Mouse (Mus musculus): ENCODE results near the gene Zfp580. TPM values are rescaled to one million over a fixed set of nuclear protein-coding genes. Genes with fewer than 3 reads are reported as not detected.

The Zfp580 gene
- polyA plus RNA-seq, 1 experiment, result 18.1 TPM

- TF ChIP-seq POLR2A (IDR thresholded peaks at IDR 0.05; ENCODE audit: low read depth, low read length) (peak; percentile 9; the same call in 1 of the 2 replicates), CTCF (IDR thresholded peaks at IDR 0.05; ENCODE audit: borderline replicate concordance, insufficient read depth, low read length) (no peak)
- peak overlapping the region; percentile 61 for H3K4me3 ChIP-seq (ENCODE audit: insufficient read depth, low read length)
- H3K27ac ChIP-seq (ENCODE audit: insufficient read depth, low read length), result peak overlapping the region; percentile 21; the same call in 1 of the 2 replicates
- H3K4me1 ChIP-seq (ENCODE audit: control insufficient read depth, insufficient read depth, low read length), result no peaks in the 10 kb centered on the region
Observed at GRCm38 (mm10) chr7:5052438-5052837, 1.1 kb downstream of the Zfp580 start.

GRCm38 (mm10) chr7:5052931-5053343 is 1.6 kb downstream of the Zfp580 start:
- TF ChIP-seq CTCF (IDR thresholded peaks at IDR 0.05; ENCODE audit: borderline replicate concordance, insufficient read depth, low read length) (no peak), POLR2A (IDR thresholded peaks at IDR 0.05; ENCODE audit: low read depth, low read length) (0 out of 2 replicates have a peak, but pooled peaks have one; percentile 16)
- no peak overlapping the region for H3K27ac ChIP-seq (ENCODE audit: insufficient read depth, low read length)
- H3K4me1 ChIP-seq (ENCODE audit: control insufficient read depth, insufficient read depth, low read length), result no peaks in the 10 kb centered on the region
- peak overlapping the region; percentile 61 for H3K4me3 ChIP-seq (ENCODE audit: insufficient read depth, low read length)

GRCm38 (mm10) chr7:5053456-5054179 is 2.3 kb downstream of the Zfp580 start:
- H3K27ac ChIP-seq (ENCODE audit: insufficient read depth, low read length), result no peak overlapping the region
- peak overlapping the region; percentile 14; the same call in 1 of the 2 replicates for H3K4me3 ChIP-seq (ENCODE audit: insufficient read depth, low read length)
- H3K4me1 ChIP-seq (ENCODE audit: control insufficient read depth, insufficient read depth, low read length), result no peaks in the 10 kb centered on the region

DNA sequence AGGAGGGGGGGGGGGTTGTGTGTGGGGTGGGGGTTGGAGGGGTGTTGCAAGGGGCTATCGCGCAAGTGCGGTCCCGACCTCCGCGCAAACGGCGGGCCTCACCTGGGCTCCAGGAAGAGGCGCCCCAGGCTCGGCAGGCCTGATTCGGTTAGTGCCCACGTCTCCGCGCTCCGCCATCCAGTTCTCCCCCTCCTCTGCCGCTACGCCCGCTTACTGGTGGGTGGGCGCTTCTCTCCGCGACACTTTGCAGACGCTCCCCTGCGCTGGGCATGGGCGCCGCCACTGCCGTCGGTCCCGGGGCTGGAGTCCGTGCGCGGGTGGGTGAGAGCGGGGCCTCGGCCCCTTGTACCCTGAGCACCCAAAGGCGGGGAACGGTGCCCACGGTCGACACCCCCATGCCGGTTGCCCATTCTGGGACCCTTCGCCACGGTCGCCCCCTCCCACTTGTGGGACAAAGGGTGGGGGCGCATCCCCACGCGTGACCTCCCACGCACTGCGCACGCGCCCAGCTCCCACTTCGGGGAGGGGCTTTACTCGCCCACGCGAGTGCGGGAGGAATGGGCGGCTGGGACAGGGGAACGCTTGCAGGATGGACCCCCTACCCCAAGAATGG is 5.4 kb downstream of the Zfp580 start:
- TF ChIP-seq POLR2A (IDR thresholded peaks at IDR 0.05; ENCODE audit: low read depth, low read length), result no peak
- no peak for TF ChIP-seq CTCF (IDR thresholded peaks at IDR 0.05; ENCODE audit: borderline replicate concordance, insufficient read depth, low read length)
- no peaks in the 10 kb centered on the region for H3K4me1 ChIP-seq (ENCODE audit: control insufficient read depth, insufficient read depth, low read length)
- no peak overlapping the region for H3K4me3 ChIP-seq (ENCODE audit: insufficient read depth, low read length)
- H3K27ac ChIP-seq (ENCODE audit: insufficient read depth, low read length), result no peak overlapping the region

More at GRCm38 (mm10) chr7:5053456-5054179, 2.3 kb downstream of the Zfp580 start:
- TF ChIP-seq CTCF (IDR thresholded peaks at IDR 0.05; ENCODE audit: borderline replicate concordance, insufficient read depth, low read length), result no peak
- TF ChIP-seq POLR2A (IDR thresholded peaks at IDR 0.05; ENCODE audit: low read depth, low read length), result peak; percentile 54

DNA sequence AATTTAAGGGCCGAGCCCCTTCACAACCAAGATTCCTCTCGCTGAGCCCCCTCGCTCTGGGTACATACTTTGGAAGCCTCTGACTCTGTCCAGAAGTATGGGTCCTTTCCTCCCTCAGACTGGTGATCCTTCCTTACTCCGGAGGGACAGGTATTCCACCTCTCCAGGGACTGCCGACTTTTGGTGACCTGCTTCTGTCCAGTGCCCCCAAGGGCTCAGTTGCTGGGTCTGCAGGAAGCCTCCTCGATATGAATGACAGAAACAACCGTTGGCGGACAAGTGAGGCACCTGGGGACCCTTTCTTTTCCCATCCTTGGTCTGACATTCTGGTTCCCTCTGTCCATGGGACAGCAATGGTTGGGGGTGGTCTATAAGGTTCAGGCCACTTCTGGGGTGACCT is 6.0 kb downstream of the Zfp580 start:
- TF ChIP-seq CTCF (IDR thresholded peaks at IDR 0.05; ENCODE audit: borderline replicate concordance, insufficient read depth, low read length), result no peak
- TF ChIP-seq POLR2A (IDR thresholded peaks at IDR 0.05; ENCODE audit: low read depth, low read length), result no peak
- Histone ChIP-seq H3K4me3 (ENCODE audit: insufficient read depth, low read length) (no peak overlapping the region), H3K4me1 (ENCODE audit: control insufficient read depth, insufficient read depth, low read length) (no peaks in the 10 kb centered on the region), H3K27ac (ENCODE audit: insufficient read depth, low read length) (no peak overlapping the region)

GRCm38 (mm10) chr7:5057804-5058203 is 6.5 kb downstream of the Zfp580 start:
- H3K27ac ChIP-seq (ENCODE audit: insufficient read depth, low read length), result no peak overlapping the region
- H3K4me3 ChIP-seq (ENCODE audit: insufficient read depth, low read length), result no peak overlapping the region
- no peaks in the 10 kb centered on the region for H3K4me1 ChIP-seq (ENCODE audit: control insufficient read depth, insufficient read depth, low read length)
- TF ChIP-seq CTCF (IDR thresholded peaks at IDR 0.05; ENCODE audit: borderline replicate concordance, insufficient read depth, low read length), result no peak
- TF ChIP-seq POLR2A (IDR thresholded peaks at IDR 0.05; ENCODE audit: low read depth, low read length), result no peak

- H3K4me3 ChIP-seq (ENCODE audit: insufficient read depth, low read length), result no peak overlapping the region
- no peaks in the 10 kb centered on the region for H3K4me1 ChIP-seq (ENCODE audit: control insufficient read depth, insufficient read depth, low read length)
- no peak for TF ChIP-seq POLR2A (IDR thresholded peaks at IDR 0.05; ENCODE audit: low read depth, low read length)
- no peak for TF ChIP-seq CTCF (IDR thresholded peaks at IDR 0.05; ENCODE audit: borderline replicate concordance, insufficient read depth, low read length)
- H3K27ac ChIP-seq (ENCODE audit: insufficient read depth, low read length), result no peak overlapping the region
Observed at GRCm38 (mm10) chr7:5058631-5059030, 7.3 kb downstream of the Zfp580 start.

DNA sequence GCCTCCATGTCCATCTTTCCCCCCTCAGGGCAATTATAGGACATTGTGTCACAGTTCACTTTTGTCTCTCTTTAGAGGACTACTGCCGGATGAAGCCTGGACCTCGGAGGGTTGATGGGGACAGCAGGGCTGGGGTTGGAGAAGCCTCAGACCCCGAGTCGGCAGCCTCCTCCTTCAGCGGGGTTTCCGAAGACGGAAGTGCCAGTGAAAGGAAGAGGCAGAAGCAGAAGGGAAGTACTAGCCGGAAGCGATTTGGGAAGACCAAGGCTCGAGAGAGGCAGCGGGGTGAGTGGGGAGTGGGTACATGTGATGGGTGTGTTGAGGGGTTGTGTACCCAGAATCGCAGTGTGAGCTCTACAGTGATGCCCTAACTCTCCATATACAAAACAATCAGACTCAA is 8.1 kb downstream of the Zfp580 start:
- Histone ChIP-seq H3K27ac (ENCODE audit: insufficient read depth, low read length) (no peak overlapping the region), H3K4me3 (ENCODE audit: insufficient read depth, low read length) (no peak overlapping the region), H3K4me1 (ENCODE audit: control insufficient read depth, insufficient read depth, low read length) (no peaks in the 10 kb centered on the region)
- TF ChIP-seq CTCF (IDR thresholded peaks at IDR 0.05; ENCODE audit: borderline replicate concordance, insufficient read depth, low read length) (no peak), POLR2A (IDR thresholded peaks at IDR 0.05; ENCODE audit: low read depth, low read length) (no peak)

GRCm38 (mm10) chr7:5060239-5060731 is 8.9 kb downstream of the Zfp580 start:
- Histone ChIP-seq H3K27ac (ENCODE audit: insufficient read depth, low read length) (peak overlapping the region; percentile 99), H3K4me1 (ENCODE audit: control insufficient read depth, insufficient read depth, low read length) (no peaks in the 10 kb centered on the region), H3K4me3 (ENCODE audit: insufficient read depth, low read length) (peak overlapping the region; percentile 68)
- TF ChIP-seq CTCF (IDR thresholded peaks at IDR 0.05; ENCODE audit: borderline replicate concordance, insufficient read depth, low read length), result peak; percentile 91
- TF ChIP-seq POLR2A (IDR thresholded peaks at IDR 0.05; ENCODE audit: low read depth, low read length), result 0 out of 2 replicates have a peak, but pooled peaks have one; percentile 41
